Mouse (Mus musculus) kidney, postnatal 0 days (tissue): Measurements from ENCODE around the gene P2rx7. TPM values are rescaled to one million over a fixed set of nuclear protein-coding genes. Genes with fewer than 3 reads are reported as not detected.

Experiments used
- ATAC-seq: fragments of 200-750 bp; cut with Nextera tagmentation; replicated peaks from 2 replicates; pipeline ENCODE4 v1.8.0; 2017; ENCODE audit warnings: low read depth, moderate number of reproducible peaks, moderate TSS enrichment, moderate library complexity; ENCODE audit not compliant: low FRiP score
- DNase-seq: peaks from one replicate; pipeline ENCODE4 v3.0.0-alpha.2; 2016; ENCODE audit warnings: low spot score
- H3K27ac ChIP-seq: fragments of 300-500 bp; sonication (generic); 2 replicates; pipeline ENCODE4 v1.5.1; 2014; ENCODE audit warnings: mild to moderate bottlenecking
- H3K27me3 ChIP-seq: fragments of 300-500 bp; sonication (generic); 2 replicates; pipeline ENCODE4 v1.6.1; 2014; ENCODE audit warnings: low read length, mixed read lengths; ENCODE audit not compliant: insufficient read depth
- H3K36me3 ChIP-seq: fragments of 300-500 bp; sonication (generic); 2 replicates; pipeline ENCODE4 v1.6.1; 2014; ENCODE audit warnings: low read length, mixed read lengths; ENCODE audit not compliant: insufficient read depth
- H3K4me1 ChIP-seq: fragments of 300-500 bp; sonication (generic); replicated peaks from 2 replicates; pipeline ENCODE4 v1.6.1; 2014; ENCODE audit warnings: antibody characterized with exemption, low read length, mixed read lengths; ENCODE audit not compliant: insufficient read depth
- H3K4me2 ChIP-seq: fragments of 300-500 bp; sonication (generic); 2 replicates; pipeline ENCODE4 v1.6.1; 2014; ENCODE audit warnings: mild to moderate bottlenecking, low read length, moderate library complexity, mixed read lengths
- H3K4me3 ChIP-seq: fragments of 300-500 bp; sonication (generic); replicated peaks from 2 replicates; pipeline ENCODE4 v1.5.1; 2014; ENCODE audit warnings: low read depth, low read length
- H3K9ac ChIP-seq: fragments of 300-500 bp; sonication (generic); 2 replicates; pipeline ENCODE4 v1.6.1; 2014; ENCODE audit warnings: low read depth, low read length
- H3K9me3 ChIP-seq: fragments of 300-500 bp; sonication (generic); replicated peaks from 2 replicates; pipeline ENCODE4 v1.6.1; 2016; ENCODE audit warnings: low read length, inconsistent platforms, mixed read lengths
- CTCF ChIP-seq: IDR thresholded peaks from 2 replicates; pipeline ENCODE4 v1.5.1; 2016; ENCODE audit warnings: antibody characterized with exemption, low read depth, mild to moderate bottlenecking, moderate library complexity
- WGBS: fragments of 180-500 bp; shearing (Covaris S2); extraction: QIAGEN DNeasy Blood & Tissue Kit; methylation state at CpG from one replicate; pipeline ENCODE4 v1.1.7; 2014; 5-methylcytosine and 5-hydroxymethylcytosine counted together
- microRNA-seq: library from miRNA; unstranded; fragments of <30 nt; microRNA quantifications from one replicate; pipeline ENCODE4, GENCODE M21; 2016
- polyA plus RNA-seq: library from polyadenylated mRNA; unstranded; fragments of >200 nt; fragmentation: Nextera tagmentation; extraction: Ambion mirVana; gene quantifications from 2 replicates; pipeline ENCODE4 v1.2.1, GENCODE M21; 2015

The P2rx7 gene
- polyA plus RNA-seq, 1 experiment from 2014 or later, result 2.3 TPM

GRCm38 (mm10) chr5:122735853-122736252, 92.1 kb downstream of the P2rx7 start:
- no peak overlapping the region for H3K4me2 ChIP-seq
- 0 out of 2 replicates have a peak, but pooled peaks cover 5% of the 10 kb centered on the region for H3K36me3 ChIP-seq
- WGBS, result 76% methylated on average over 7 of the region's 7 CpGs
- no peak overlapping the region for H3K4me3 ChIP-seq
- no peak overlapping the region for H3K9ac ChIP-seq
- DNase-seq, result no peak
- ATAC-seq, result no peak
- no peaks in the 10 kb centered on the region for H3K27me3 ChIP-seq
- no peak overlapping the region for H3K27ac ChIP-seq
- H3K9me3 ChIP-seq, result no peaks in the 10 kb centered on the region
- no peak for TF ChIP-seq CTCF
- peaks cover 19% of the 10 kb centered on the region for H3K4me1 ChIP-seq

- Histone ChIP-seq H3K9ac (no peak overlapping the region), H3K9me3 (no peaks in the 10 kb centered on the region), H3K36me3 (0 out of 2 replicates have a peak, but pooled peaks cover 12% of the 10 kb centered on the region), H3K4me2 (no peak overlapping the region), H3K4me1 (peaks cover 17% of the 10 kb centered on the region), H3K4me3 (no peak overlapping the region), H3K27ac (no peak overlapping the region), H3K27me3 (no peaks in the 10 kb centered on the region)
- 68% methylated on average over 15 of the region's 15 CpGs for WGBS
- no peak for TF ChIP-seq CTCF
- DNase-seq (no peak), ATAC-seq (no peak)
Observed at GRCm38 (mm10) chr5:122736761-122737160, 93.0 kb downstream of the P2rx7 start.

Small RNA genes lying within 50 kb of the gene (microRNA-seq; reads per million reads assigned to microRNA genes)
- gene Mir8115, result not detected

Other genes with a start within 250 kb of the P2rx7 start
- gene Anapc7, start 222.2 kb upstream of the P2rx7 start, polyA plus RNA-seq, result 37.5 and 42.0 TPM in 2 replicates
- 37.8 and 38.5 TPM in 2 replicates for gene Atp2a2, start 141.7 kb upstream of the P2rx7 start, polyA plus RNA-seq
- gene Ift81, start 29.4 kb upstream of the P2rx7 start, polyA plus RNA-seq, result 37.1 and 39.1 TPM in 2 replicates
- gene P2rx4, start 63.6 kb downstream of the P2rx7 start, polyA plus RNA-seq, result 33.7 and 39.6 TPM in 2 replicates
- 38.9 and 43.1 TPM in 2 replicates for gene Camkk2, start 135.5 kb downstream of the P2rx7 start, polyA plus RNA-seq
- gene Anapc5, start 177.4 kb downstream of the P2rx7 start, polyA plus RNA-seq, result 258 and 302 TPM in 2 replicates
- gene Rnf34, start 206.1 kb downstream of the P2rx7 start, polyA plus RNA-seq, result 33.3 and 33.9 TPM in 2 replicates